Mouse (Mus musculus) MEL (cell line): ENCODE data around the gene Prss41. TPM values are rescaled to one million over a fixed set of nuclear protein-coding genes. Genes with fewer than 3 reads are reported as not detected.

Experiments
- DNase-seq: peaks from one replicate; pipeline ENCODE4 v3.0.0; 2011; ENCODE audit warnings: low read depth, low spot score
- H3K27ac ChIP-seq: 2 replicates; pipeline ENCODE4 v1.5.1; 2012; ENCODE audit warnings: low read depth, mild to moderate bottlenecking, control low read depth, low read length, moderate library complexity; ENCODE audit not compliant: control insufficient read depth
- H3K27me3 ChIP-seq, 2 experiments: fragments of 150-350 bp in 1 of 2; sonication (generic) in 1 of 2; 2 replicates each; pipeline ENCODE4 v1.6.1; 2012; ENCODE audit warnings: low read length in 2 of 2, mild to moderate bottlenecking in 2 of 2, improper control_type of control experiment in 1 of 2, moderate library complexity in 1 of 2; ENCODE audit not compliant: insufficient read depth in 2 of 2, control insufficient read depth in 1 of 2
- H3K36me3 ChIP-seq, 2 experiments: 2 replicates each; pipeline ENCODE4 v1.6.1; 2012 to 2014; ENCODE audit warnings: low read length in 2 of 2, improper control_type of control experiment in 1 of 2, inconsistent platforms in 1 of 2, mild to moderate bottlenecking in 1 of 2; ENCODE audit not compliant: insufficient read depth in 2 of 2, control insufficient read depth in 1 of 2
- H3K4me1 ChIP-seq, 2 experiments: fragments of 150-350 bp in 1 of 2; sonication (generic) in 1 of 2; 2 replicates each; pipeline ENCODE4 v1.6.1; 2012; ENCODE audit warnings: low read length in 2 of 2, improper control_type of control experiment in 1 of 2, mild to moderate bottlenecking in 1 of 2; ENCODE audit not compliant: insufficient read depth in 2 of 2, control insufficient read depth in 1 of 2
- H3K4me3 ChIP-seq, 2 experiments: fragments of 150-350 bp in 1 of 2; sonication (generic) in 1 of 2; 2 replicates each; pipeline ENCODE4 v1.5.1; 2012; ENCODE audit warnings: low read depth in 2 of 2, low read length in 2 of 2, mild to moderate bottlenecking in 2 of 2, moderate library complexity in 2 of 2, control low read depth in 1 of 2, improper control_type of control experiment in 1 of 2; ENCODE audit not compliant: control insufficient read depth in 1 of 2, insufficient read depth in 1 of 2
- H3K79me2 ChIP-seq: 2 replicates; pipeline ENCODE4 v1.6.1; 2012; ENCODE audit warnings: mild to moderate bottlenecking, low read length, moderate library complexity; ENCODE audit not compliant: control insufficient read depth, poor library complexity, insufficient read depth
- H3K9ac ChIP-seq: 2 replicates; pipeline ENCODE4 v1.6.1; 2012; ENCODE audit warnings: low read depth, mild to moderate bottlenecking, control low read depth, low read length, moderate library complexity; ENCODE audit not compliant: control insufficient read depth, poor library complexity, severe bottlenecking
- H3K9me3 ChIP-seq: fragments of 150-350 bp; sonication (generic); replicated peaks from 2 replicates; pipeline ENCODE4 v1.6.1; 2012; ENCODE audit warnings: mild to moderate bottlenecking, low read length, improper control_type of control experiment, moderate library complexity; ENCODE audit not compliant: insufficient read depth
- CHD1 ChIP-seq: IDR thresholded peaks from 2 replicates; pipeline ENCODE4 v1.6.1; 2012; ENCODE audit warnings: low read depth, mild to moderate bottlenecking, inconsistent platforms, low read length, improper control_type of control experiment
- HCFC1 ChIP-seq: IDR thresholded peaks from 2 replicates; pipeline ENCODE4 v1.6.1; 2012; ENCODE audit warnings: low read depth, mild to moderate bottlenecking, inconsistent platforms, low read length, improper control_type of control experiment, moderate library complexity
- MEF2A ChIP-seq: IDR thresholded peaks from 2 replicates; pipeline ENCODE4 v1.6.1; 2014; ENCODE audit warnings: low read depth, mild to moderate bottlenecking, inconsistent platforms, low read length, improper control_type of control experiment; ENCODE audit not compliant: poor library complexity, insufficient replicate concordance, severe bottlenecking; ENCODE audit errors: extremely low read depth
- MYB ChIP-seq: IDR thresholded peaks from 2 replicates; pipeline ENCODE4 v1.6.1; 2011; ENCODE audit warnings: mild to moderate bottlenecking, low read depth, low read length, improper control_type of control experiment
- NELFE ChIP-seq: IDR thresholded peaks from 2 replicates; pipeline ENCODE4 v1.6.1; 2011; ENCODE audit warnings: low read depth, low read length, improper control_type of control experiment
- POLR2AphosphoS2 ChIP-seq: IDR thresholded peaks from 2 replicates; pipeline ENCODE4 v1.6.1; 2011; ENCODE audit warnings: low read length, improper control_type of control experiment
- TCF12 ChIP-seq: IDR thresholded peaks from 2 replicates; pipeline ENCODE4 v1.6.1; 2014; ENCODE audit warnings: low read depth, mild to moderate bottlenecking, inconsistent platforms, low read length, improper control_type of control experiment, moderate library complexity
- USF1 ChIP-seq: IDR thresholded peaks from 2 replicates; pipeline ENCODE4 v1.6.1; 2014; ENCODE audit warnings: low read depth, mild to moderate bottlenecking, inconsistent platforms, low read length, improper control_type of control experiment, moderate library complexity
- ZKSCAN1 ChIP-seq: IDR thresholded peaks from 2 replicates; pipeline ENCODE4 v1.6.1; 2012; ENCODE audit warnings: low read depth, mild to moderate bottlenecking, inconsistent platforms, low read length, improper control_type of control experiment, moderate library complexity
- ZMIZ1 ChIP-seq: IDR thresholded peaks from 2 replicates; pipeline ENCODE4 v1.6.1; 2012; ENCODE audit warnings: low read depth, mild to moderate bottlenecking, inconsistent platforms, low read length, improper control_type of control experiment, moderate library complexity
- polyA plus RNA-seq, 2 experiments: library from polyadenylated mRNA; stranded (reverse) in 1 of 2; unstranded in 1 of 2; fragments of >175 nt in 1 of 2; fragments of >200 nt in 1 of 2; gene quantifications; 2 replicates each; pipeline versions ENCODE4 v1.2.1 to v1.2.4; 2012; ENCODE audit warnings: low replicate concordance in 2 of 2, low read depth in 1 of 2; ENCODE audit not compliant: insufficient read length in 2 of 2, insufficient read depth in 1 of 2, missing spikeins in 1 of 2
- total RNA-seq: library from RNA; depleted of rRNA; stranded (reverse); fragments of 300-350 nt; gene quantifications from 2 replicates; pipeline ENCODE4 v1.2.3, GENCODE M21; 2012

The Prss41 gene
- total and polyA plus RNA-seq, 3 experiments = 3.4 to 12.8 TPM; not detected in 1

GRCm38 (mm10) chr17:23825591-23825990, 18.4 kb downstream of the Prss41 start:
- Histone ChIP-seq H3K9ac (no peak overlapping the region), H3K4me1 (peaks cover 5 to 10% of the 10 kb centered on the region in 2 experiments; a peak in 3 of 4 replicates), H3K27ac (no peak overlapping the region), H3K9me3 (no peaks in the 10 kb centered on the region), H3K79me2 (peaks cover 17% of the 10 kb centered on the region), H3K4me3 (no peak overlapping the region), H3K36me3 (peaks cover 7 to 18% of the 10 kb centered on the region in 2 experiments; a peak in 3 of 4 replicates), H3K27me3 (no peaks in the 10 kb centered on the region)
- TF ChIP-seq ZMIZ1 = peak; percentile 51; the same call in 1 of the 2 replicates
- no peak for TF ChIP-seq HCFC1
- TF ChIP-seq MYB = 0 out of 2 replicates have a peak, but pooled peaks have one; percentile 7
- peak; percentile 66; the same call in 1 of the 2 replicates for TF ChIP-seq POLR2AphosphoS2
- TF ChIP-seq TCF12 = no peak
- DNase-seq = peak; percentile 36

DNA sequence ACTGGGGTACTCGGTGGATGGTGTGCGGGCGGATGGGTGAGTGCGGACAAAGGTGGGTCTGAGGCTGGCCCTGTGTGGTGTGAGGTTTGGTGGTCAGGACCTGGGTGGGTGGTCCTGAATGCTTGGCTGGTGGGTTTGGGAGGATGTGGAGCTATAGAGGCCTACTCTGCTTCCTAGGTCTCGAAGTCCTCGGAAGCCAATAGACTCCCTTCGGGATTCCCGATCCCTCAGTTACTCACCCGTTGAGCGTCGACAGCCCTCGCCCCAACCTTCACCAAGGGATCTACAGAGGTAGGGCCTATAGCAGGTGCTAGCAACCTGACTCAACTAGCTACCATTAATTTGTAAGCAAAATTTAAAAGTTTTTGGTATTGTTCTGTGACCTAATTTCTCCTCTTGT, 20.4 kb downstream of the Prss41 start:
- no peak overlapping the region for H3K4me3 ChIP-seq
- H3K9me3 ChIP-seq = no peaks in the 10 kb centered on the region
- H3K79me2 ChIP-seq = peaks cover 17% of the 10 kb centered on the region
- peak; percentile 22 for DNase-seq
- no peaks in the 10 kb centered on the region for H3K27me3 ChIP-seq
- H3K4me1 ChIP-seq = no peaks in the 10 kb centered on the region
- TF ChIP-seq POLR2AphosphoS2 = 0 out of 2 replicates have a peak, but pooled peaks have one; percentile 58
- TF ChIP-seq MEF2A = no peak
- 0 out of 2 replicates have a peak, but pooled peaks have one; percentile 18 for TF ChIP-seq NELFE
- no peak for TF ChIP-seq USF1
- no peak for TF ChIP-seq HCFC1
- TF ChIP-seq, all 39 proteins: peak for 2
- Histone ChIP-seq H3K9ac (no peak overlapping the region), H3K36me3 (peaks cover 10 to 18% of the 10 kb centered on the region in 2 experiments; a peak in 3 of 4 replicates), H3K27ac (no peak overlapping the region)

DNA sequence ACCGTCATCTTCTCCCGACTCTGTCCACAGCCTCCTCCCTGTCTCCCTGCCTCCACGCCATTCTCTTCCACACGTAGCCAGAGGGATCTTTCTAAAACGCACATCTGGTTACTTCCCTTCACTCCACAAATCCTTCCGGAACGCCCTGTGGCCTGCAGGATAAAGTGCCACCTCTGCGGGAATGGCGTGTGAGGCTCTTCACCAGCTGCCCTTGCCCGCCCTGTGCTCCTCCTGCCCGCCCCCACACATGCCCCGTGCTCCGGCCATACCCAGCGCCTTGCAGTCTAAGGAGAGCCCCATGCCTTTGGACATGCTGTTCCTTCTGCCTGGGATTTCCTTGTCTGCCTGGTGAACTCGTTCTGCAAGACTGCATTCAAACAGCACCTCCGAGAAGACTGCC, 21.0 kb downstream of the Prss41 start:
- Histone ChIP-seq H3K4me3 (no peak overlapping the region), H3K9ac (no peak overlapping the region), H3K36me3 (peaks cover 10 to 19% of the 10 kb centered on the region in 2 experiments), H3K9me3 (no peaks in the 10 kb centered on the region), H3K4me1 (no peaks in the 10 kb centered on the region), H3K27ac (no peak overlapping the region), H3K27me3 (no peaks in the 10 kb centered on the region), H3K79me2 (peaks cover 11% of the 10 kb centered on the region)
- TF ChIP-seq CHD1 (no peak), ZMIZ1 (no peak), POLR2AphosphoS2 (no peak), ZKSCAN1 (no peak)
- DNase-seq = no peak
